Mouse (Mus musculus) thymus, postnatal 36 days (tissue): ENCODE data around the gene Ttll1.

ENCODE experiments used
- DNase-seq, 2 experiments: peaks; one replicate each; pipeline ENCODE4 v3.0.0; 2022; ENCODE audit warnings: mixed read lengths in 2 of 2

Ttll1 gene

DNA sequence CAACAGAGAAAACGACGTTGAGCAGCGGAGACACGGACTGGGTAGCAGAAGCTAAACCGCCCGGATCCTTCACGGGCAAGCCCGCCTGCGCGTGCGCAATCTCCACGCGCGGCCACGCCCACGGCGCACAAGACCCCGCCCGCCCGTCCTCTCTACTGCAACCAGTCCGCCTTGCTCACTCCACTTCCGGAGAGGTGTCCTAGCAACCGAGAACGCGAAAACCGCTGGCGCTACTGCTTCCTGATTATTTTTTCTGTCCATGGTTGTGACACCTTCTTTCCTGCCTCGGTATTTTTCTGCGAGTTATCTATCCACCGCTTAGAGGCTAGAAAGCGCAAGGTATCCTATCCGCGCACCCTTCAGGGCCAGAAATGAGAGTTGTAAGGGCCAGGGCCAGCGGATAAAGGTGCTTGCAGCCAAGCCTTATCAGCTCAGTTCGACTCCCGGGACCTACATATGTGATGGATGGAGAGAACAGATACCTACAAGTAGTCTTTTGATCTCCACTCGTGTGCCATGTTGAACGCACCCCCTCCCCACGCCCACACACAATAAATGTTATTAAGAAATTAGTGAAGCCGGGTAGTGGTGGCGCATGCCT lies at the start of gene Ttll1:
Gene Ttll1 (minus strand): TSS at position 89 of the 601 bp plus-strand sequence.
- peak; percentile 97 to 98 for DNase-seq

DNA sequence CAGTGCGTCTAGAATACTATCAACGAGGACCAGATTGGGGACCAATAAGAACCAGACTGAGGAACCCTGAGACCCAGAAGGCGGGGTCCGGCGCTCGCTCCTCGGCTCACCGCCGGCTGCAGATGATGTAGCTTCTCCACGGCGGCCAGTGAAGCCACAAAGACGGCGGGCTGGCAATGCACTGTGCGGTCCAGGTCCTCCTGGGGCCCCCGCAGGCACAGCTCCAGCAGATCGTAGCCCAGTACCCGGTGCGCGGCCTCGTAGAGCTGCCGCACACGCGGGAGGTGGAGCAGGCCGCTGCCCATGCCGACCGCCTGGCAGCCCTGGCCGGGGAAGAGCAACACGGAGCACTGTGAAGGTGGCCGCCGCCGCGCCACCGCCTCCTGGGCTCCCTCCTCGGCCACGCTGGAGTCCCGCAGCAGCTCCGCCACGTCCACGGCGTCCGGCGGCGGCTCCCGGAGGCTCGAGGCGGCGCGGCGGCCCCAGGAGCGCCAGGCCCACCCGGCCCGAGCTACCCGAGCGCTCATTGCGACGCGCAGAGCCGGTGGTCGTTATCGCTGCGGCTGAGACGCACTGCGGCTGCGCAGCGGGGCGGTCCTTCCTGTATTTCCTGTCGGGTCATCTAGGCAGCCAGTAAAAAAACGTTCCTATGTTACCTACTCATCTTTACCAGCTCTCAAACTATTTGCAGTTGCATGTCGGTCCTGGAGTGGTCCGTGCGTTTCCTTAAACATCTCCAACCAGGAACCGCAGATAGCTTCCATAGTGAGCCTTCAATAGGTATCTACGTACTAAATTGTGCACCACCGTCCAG lies 44.7 kb upstream of the Ttll1 start:
- peak; percentile 88 to 92 for DNase-seq

DNA sequence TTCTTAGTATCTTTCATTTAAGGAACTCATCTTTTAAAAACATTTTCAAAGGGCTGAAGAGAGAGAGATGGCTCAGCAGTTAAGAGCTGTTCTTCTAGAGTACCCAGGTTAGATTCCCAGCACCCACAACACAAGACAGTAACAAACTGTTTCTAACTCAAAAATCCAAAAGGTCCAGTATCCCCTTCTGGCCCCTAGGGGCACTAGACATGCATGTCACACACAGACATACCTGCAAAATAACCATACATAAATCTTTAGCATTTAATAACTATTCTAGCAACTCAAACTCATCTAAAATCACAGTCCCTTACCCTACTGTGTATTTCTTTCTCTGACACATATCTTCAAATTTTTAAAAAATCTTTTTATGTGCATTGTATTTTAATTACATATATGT lies 43.1 kb upstream of the Ttll1 start:
- DNase-seq: no peak

DNA sequence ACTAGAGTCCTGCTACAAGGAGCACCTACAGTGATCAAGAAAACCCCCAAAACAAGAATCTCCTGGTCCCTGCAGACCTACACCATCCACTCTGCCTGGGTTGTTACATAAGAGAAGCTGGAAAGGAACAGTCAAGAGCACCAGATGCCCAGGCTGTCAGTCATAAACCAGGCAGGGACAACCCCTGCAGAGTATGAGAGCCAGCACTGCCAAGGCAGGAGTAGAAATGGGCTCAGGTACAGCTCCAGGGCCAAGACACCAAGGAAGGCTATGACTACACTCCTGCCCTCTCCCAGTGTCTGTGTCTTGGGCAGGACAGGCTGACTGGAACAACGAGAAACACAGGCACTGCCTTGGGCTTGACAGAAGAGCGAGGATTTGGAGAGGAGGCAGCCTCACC lies 39.4 kb upstream of the Ttll1 start:
- DNase-seq: no peak

DNA sequence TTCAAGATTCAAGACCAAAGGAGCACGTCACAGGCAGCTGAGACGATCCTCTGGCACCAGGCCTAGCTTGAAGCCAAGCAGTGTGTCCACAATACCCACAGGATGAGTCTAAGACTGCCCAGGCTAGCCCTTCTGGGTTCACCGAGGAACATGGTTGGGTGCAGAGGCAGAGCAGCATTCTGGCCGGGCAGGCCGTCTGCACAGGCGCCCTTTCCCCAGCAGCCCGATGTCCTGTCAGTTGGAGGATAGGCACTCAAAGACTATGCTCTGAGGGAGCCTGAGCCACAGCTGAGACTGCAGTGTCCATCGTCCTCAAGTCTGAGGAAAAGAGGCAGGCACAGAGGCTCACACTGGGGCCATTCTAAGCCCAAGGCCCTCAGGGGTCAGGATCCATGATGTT lies 36.5 kb upstream of the Ttll1 start:
- DNase-seq: no peak

DNA sequence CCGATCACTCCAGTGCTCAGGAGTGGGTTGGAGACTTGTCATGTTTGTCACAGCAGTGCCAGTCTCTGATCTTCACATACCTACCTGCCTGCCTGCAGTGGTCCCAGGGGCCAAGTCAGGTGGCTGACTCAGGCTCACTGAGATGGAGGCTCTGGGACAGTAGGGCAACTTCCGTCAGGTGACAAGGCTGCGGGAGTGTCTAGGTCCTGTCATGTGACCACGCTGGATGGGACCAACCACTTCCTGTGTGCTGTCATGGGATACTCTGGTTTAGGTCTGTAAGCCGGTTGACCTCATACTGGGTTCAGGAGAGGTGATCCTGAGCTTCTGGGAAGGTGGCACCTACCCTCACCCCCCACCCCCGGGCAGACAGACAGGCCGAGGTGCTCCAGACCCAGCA lies 35.3 kb upstream of the Ttll1 start:
- no peak for DNase-seq

DNA sequence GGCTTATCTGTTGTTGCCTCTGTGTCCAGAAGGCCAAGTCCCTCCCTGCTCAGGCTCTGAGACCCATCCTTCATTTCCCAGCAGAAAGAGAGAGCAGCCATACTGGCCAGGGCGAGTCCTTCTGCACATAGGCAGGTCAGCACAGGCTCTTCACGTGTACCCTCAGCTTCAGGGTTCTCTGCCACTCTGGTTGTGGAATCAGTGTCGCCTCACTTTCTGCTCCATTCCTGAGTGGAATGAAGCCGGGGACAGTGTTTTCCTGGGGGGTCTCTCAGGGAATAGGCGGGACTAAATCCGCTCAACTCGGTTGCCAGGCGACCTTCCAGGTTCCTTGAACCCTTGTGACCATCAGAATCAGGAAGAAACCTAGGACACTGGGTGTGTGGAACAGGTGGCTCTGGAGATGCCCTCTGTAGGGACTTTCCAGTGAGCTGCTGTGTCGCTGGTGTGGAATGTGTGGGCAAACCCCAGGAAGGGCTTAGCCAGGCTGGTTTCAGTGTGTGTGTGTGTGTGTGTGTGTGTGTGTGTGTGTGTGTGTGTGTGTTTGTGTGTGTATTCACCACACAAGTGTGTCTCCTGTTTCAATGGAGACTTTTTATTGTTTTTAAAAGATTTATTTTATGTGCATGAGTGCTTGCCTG lies 31.1 kb upstream of the Ttll1 start:
- no peak for DNase-seq

DNA sequence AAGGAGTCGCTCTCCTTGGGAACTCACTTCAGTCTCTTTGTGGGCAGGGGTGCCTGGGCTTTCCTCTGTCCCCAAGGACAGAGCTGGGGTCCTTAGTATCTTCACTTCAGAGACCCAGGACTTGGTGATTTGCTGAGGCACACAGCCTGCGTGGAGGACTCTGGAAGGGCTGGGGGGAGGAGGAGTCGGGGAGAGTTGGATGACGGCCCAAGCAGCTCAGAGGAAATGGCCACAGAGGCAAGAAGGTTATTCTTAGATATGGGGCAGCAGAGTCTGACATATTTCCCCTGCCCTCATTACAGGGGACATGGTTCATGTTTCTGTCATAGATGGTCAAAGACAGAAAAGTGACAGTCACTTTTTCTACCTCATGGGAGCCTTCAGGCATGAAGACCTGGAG lies 29.2 kb upstream of the Ttll1 start:
- no peak for DNase-seq

DNA sequence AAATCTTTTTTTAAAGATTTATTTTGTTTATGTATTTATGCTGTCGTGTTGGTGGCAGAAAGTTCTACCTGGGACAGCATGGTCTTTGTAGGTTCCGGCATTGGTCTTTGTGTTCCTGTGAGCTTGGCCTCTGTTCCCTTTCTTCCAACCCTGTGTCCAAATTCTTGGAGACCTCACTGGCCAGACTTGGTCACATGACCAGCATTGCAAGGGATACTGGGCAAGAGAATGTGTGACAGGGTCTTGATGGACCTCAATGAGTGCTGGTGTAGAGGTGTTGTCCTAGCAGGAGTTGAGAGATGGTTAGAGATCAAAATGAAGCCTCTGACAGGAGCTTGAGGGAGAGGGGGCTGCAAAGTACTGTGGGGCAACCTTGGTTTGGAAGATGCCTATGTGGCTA lies 28.2 kb upstream of the Ttll1 start:
- no peak for DNase-seq

DNA sequence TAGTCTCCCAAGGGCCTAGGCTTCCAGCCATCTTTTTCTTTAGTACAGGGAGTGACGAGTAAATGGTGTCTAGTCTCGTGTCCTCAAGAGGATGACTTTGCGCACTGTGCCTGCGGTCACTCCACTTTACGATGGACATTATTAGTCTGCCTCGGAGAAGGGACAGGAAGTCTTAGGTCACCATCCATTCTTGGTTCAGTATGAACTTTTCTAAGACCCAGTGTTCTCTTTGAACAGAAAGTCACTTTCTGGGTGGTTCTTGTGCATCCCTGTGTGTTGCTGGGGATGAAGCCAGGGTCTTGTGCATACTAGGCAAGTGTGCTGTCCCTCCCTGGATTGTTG lies 25.2 kb upstream of the Ttll1 start:
- DNase-seq: no peak

DNA sequence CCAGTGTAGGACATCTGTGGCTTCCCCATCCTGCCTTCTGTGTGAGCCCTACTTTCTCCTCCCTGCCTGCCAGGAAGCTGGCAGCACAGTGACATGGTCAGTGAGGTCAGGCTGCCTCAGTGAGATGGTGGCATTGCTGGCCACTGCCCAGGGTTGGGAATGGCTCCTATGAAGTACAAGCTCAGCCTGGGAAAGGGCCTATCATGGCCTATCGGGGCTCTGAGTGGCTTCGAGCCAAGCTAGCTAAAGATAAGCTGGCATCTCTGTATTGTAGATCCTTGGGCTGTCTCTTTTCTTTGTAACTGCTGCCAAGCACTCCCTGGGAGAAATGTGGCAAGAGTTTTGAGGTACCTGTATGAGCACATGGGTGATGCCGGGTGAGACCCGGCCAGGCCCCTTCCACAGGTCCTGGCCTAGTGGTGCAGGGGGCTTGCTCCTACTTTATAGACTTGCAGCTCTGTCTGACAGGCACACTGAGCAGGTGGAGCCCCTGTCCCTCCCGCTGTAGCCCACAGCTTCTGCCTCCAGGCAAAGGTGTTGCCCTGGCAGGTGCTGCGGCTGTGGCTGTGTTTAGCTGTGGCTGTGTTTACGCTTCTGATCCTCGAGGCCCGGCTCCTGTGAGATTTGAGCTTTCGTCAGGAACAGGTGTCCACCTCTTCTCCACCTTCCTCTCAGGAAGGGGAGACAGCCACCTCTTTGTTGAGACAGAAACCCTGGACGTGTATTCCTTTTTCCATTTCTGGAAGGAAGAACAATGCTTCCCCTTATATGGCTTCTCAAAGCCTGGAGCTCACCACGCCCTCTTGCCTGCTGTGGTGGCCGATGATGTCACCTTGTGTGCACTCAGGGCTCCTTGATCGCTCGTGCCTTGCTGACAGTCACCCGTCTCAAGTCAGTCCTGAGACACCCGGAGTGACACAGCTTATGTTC lies 24.5 kb upstream of the Ttll1 start:
- DNase-seq: no peak

DNA sequence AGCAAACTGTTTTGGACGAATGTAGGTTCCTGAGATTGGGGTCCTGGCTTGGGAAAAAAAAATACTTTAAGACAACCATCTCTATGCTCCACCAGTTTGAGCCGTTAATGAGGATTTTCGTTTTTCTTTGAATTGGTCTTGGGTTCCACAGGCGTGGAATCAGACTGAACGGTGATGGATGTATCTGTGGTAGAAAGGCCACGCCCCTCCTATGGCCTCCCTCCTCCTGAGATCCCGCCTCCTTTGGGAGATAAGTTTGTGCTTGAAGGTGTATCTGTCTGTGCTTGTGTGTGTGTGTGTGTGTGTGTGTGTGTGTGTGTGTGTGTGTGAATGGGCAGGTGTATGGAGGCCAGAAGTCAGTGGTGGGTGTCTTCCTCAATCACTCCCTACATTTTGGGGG lies 21.9 kb upstream of the Ttll1 start:
- DNase-seq: no peak

DNA sequence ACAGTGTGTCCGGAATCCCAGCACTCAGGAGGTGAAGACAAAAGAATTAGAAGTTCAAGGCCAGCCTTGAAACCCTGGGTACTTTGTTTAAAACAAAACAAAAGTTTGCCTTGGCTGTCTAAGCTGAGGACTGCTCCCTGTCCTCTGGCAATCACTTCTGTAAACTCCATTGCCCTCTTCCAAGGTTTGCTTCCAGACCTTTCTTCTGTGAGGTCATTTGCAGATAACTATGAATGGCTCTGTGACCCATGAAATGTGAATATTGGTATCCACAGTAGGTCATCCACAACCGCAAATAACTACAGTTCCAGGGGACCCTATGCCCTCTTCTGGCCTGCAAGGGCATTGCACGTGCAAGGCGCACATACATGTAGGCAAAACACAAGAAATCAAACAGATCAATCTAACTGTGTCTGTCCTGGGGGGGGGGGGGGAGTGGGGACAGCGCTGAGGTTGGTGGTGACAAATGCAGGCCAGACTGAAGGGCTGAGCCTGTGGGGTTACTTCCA lies 21.3 kb upstream of the Ttll1 start:
- DNase-seq: no peak

DNA sequence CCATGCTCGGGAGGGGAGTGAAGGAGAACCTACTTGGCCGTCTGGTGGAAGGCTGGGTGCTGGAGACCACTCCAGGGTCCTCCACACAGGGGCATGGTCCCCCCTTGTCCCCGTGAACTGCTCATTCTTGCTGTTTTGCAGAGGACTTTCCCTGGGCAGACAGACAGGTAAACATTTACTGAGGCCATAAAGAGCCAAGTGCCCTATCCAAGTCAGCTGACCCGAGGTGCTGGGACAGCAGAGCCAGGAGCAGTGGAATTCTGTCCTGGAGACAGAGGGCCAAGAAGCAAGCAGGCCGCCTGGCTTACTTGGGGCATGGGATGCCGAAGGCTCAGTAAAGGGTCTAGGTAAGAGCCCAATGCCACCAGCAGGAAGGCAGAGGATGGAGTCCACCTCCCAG lies 20.0 kb upstream of the Ttll1 start:
- DNase-seq: no peak

DNA sequence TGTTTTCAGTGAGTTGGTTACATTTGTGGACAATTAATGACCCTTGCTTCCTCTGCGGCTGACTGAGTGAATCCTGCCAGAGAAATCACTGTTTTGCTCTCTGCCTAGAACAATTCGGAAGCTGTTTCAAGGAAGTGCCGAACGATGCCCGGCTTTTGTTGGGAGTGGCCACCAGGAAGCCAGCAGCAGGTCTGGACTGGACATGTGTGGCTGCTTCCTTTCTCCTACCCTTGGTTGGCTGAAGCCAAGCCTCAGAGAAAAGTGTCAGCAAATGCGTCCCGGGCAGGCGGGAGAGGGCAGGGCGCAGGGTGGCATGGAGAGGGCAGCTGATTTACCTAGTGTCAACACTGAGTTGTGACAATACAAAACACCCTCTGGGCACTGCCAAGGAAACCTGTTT lies 19.5 kb upstream of the Ttll1 start:
- no peak for DNase-seq

DNA sequence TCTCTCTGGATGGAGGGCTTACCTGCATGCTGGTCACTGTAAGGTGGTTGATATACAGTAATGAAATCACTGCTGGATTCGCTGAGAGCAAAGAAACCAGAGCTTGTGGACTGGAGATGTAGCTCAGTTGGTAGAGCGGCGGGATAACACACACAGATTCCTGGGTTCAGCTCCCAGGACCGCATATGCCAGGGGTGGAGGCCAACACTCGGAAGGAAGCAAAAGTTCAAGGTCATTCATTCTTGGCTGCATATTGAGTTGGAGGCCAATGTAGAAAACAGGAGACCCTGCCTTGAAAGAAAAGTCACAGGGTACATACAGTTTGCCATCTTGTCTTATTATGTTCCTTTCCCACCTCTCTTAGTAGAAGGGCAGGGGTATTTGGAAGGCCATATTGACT lies 19.1 kb upstream of the Ttll1 start:
- DNase-seq: no peak

DNA sequence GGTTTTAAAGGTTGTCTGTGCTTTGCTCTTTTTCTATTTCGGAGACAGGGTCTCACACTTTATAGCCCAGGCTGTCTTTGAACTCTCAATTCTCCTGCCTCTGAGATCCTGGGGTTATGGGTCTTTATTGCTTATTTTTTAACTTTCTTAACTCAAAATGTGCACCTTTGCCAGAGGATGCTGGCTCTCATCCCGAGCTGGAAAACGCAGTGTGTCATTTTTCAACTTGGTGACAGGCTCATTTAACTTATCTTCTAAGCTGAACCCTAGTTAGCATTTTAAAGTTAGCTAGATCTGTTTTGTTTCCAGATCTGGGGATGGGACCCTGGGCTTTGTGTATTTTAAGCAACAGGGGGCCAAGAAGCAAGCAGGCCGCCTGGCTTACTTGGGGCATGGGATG lies 18.2 kb upstream of the Ttll1 start:
- no peak for DNase-seq

DNA sequence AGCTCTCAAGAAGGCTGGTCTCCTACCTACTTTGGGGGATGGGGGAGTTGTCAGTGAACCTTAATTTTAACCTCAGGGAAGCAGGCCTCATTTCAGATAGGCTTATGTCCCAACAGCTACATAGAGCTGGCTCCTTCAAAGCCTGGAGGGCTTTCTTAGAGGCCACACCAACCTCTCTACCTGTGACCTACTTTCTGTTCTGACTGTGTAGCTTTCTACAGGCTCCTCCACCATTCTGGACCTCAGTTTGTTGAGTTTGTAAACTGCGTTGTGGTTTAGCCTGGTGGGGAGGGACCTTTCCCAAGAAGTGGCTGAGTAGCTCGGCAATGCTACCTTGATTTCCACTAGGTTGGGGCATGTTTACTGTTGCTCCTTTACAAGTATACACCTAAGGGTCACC lies 17.1 kb upstream of the Ttll1 start:
- DNase-seq: no peak

DNA sequence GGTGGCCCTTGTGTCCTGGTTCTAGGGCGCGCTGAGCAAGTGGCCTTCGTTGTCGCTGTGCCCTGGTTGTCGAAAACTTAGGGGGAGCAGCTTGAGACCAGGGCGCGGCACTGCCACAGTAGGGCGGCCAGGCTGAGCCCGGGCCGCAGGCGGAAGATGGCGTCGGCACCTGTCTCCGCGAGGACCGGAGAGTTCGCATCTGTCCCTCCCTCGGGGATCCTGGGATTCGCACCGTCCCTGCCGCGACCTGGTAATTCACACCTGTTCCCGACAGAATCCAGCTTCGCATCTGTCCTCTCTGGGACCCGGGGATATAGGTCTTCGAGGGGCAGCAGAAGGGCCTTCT lies 16.4 kb upstream of the Ttll1 start:
- no peak for DNase-seq

DNA sequence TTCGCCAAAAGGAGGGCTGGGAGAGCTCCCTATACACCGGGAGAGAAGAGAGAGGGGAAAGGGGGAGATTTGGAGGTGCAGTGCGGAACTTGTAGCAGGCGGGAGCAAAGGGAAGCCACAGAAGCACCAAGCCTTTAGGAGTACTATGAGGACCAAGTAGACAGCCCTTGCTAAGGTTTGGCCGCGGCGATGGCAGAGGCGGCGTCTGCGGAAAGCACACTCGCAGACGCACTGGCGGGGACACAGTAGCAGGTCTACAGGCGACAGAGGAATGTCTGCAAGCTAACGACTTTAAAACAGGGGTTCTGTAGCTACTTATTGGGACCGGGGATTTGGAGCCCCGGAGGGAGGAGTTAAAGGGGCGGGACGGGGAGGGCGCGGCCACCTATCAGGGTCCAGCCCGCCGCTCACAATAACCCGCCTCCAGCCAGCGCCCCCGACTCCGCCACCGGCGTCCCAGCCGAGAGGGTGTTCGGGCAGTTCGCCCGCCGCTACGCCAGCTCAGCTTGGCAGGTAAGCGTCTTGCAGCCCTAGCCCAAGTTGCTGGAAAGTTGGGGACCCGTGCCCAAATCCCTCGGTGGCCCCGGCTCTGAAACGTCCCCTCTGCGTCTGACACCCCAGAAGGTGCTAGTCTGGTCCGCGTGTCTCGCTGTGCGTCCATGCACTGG lies 15.9 kb upstream of the Ttll1 start, which contains the start of gene Bik:
Gene Bik (plus strand): TSS at position 439 of the 668 bp plus-strand sequence.
- peak; percentile 61 to 72 for DNase-seq

DNA sequence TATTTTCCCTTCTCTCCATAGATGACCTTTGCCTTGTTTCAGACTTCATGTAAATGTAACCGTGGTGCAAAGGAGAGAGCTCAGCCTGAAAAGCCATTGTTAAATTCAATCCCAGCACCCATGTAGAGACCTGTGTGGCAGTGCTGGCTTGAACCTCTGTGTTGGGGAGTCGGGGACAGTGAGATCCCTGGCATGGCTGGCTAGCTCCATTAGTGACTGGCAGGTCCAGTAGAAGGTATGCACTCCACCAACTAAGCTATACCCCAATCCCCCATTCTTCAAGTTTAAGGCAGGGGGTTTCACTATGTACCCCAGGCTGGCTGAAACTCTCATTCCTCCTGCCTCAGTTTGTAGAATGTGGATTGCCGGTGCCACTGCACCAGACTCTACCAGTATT lies 13.6 kb upstream of the Ttll1 start:
- no peak for DNase-seq

DNA sequence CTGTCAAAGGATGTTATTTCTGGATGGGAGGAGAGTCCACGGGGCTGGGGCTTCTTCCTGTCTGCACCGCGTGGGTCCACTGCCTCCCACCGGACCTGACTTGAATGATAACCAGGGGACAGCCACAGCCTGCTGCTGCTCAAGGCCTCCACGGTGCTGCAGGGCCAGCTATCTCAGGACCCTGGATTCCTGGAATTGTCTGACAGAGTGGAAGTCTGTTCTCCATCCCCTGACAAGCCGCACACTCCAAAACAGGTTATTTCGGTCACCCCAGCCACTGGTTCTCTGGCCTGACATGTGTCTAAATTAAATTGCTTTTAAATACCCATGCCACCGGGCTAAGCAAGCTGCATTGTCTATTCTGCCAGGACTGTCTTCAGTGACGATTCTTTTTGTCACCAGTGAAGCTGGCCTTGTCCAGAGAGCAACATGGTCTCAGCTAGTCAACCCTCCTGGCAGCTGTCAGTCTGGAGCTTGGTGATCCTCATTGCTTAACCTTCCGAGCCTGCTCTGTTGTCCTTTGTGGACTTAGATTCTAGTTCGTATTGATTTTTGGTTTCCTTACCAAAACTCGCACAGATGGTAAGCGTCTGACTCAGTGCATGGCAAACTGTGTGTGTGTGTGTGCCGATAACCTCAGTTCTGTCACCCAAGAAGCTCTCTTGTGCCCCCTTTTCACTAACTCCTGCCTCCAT lies 13.1 kb upstream of the Ttll1 start:
- DNase-seq: no peak
